In the genomic region with DNA sequence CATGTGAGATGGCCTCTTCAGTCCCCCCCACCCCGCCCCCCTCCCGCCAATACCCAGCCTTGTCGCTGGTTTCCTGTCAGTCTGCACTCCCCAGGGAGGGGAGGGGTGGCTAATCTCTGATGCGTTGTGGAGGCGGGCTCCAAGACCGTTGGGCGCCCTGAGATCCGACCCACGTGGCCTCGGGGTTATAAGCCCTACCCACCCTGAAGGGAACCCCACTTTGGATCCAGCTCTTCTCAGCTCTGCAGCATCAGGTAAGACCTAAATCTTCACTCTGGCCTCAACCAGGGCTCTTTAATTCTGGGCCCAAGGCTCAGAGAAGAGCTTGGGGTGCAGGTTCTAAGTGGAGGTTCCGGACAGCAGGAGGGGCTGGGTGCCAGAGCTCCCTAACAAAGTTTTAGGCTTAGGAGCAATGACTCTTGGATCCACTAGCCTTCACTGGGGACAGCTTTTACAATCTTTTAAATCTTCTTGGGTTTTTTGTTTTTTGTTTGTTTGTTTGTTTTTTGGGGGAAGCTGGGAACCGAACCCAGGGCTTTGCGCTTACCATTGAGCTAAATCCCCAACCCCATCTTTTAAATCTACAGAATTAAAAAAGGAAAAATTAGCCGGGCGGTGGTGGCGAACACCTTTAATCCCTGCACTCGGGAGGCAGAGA, we compare ENCODE assay signal across 8 mouse cellular contexts. TPM values are rescaled to one million over a fixed set of nuclear protein-coding genes. Genes with fewer than 3 reads are reported as not detected.
DNase-seq lines count a peak whose midpoint lies in the region; ATAC-seq lines count a peak whose summit lies in the region.

No protein-coding gene starts in this region.

- H3K27me3 ChIP-seq in liver, embryonic 11.5 days (replicated peaks; ENCODE audit: control insufficient read depth, insufficient read depth, low read length) = peaks cover 9% of the 10 kb centered on the region

- peak overlapping the region; percentile 67 for H3K4me2 ChIP-seq in liver, embryonic 11.5 days

- 27% methylated on average over 17 of the region's 17 CpGs for whole genome bisulfite sequencing in liver, embryonic 11.5 days

- intact Hi-C loops in gastrocnemius, postnatal 14 days (cut with DNase I; ENCODE audit: low total_unique reads) = no loop called here

- H3K9me3 ChIP-seq in liver, embryonic 11.5 days (ENCODE audit: control insufficient read depth, low read length) = no peaks in the 10 kb centered on the region

- H3K36me3 ChIP-seq in liver, embryonic 11.5 days (ENCODE audit: control insufficient read depth, insufficient read depth, low read length) = peaks cover 10% of the 10 kb centered on the region; the same call in 1 of the 2 replicates

- H3K4me3 ChIP-seq in liver, embryonic 11.5 days (ENCODE audit: low read depth, low read length) = peak overlapping the region; percentile 90

- peak overlapping the region; percentile 100 for H3K27ac ChIP-seq in liver, embryonic 11.5 days (ENCODE audit: low read depth, low read length)

- peaks cover 36% of the 10 kb centered on the region for H3K4me1 ChIP-seq in liver, embryonic 11.5 days (replicated peaks; ENCODE audit: control insufficient read depth, insufficient read depth, low read length)

- DNase-seq in frontal cortex, postnatal 14 days (ENCODE audit: low spot score in 2 of 2) = peak; percentile 37 to 58
- no peak for DNase-seq in frontal cortex, postnatal 36 days (ENCODE audit: low spot score in 2 of 2)
- peak; percentile 39 for DNase-seq in gastrocnemius, postnatal 14 days
- DNase-seq in liver, embryonic 11.5 days (ENCODE audit: low spot score) = peak; percentile 86
- no peak for DNase-seq in urinary bladder, postnatal 25 days (ENCODE audit: low spot score)
- DNase-seq in cerebellum, postnatal 14 days = no peak

- ATAC-seq in CD4-positive, CD25-positive, alpha-beta regulatory T cell, adult 4 months = peak; percentile 64
- ATAC-seq in liver, embryonic 11.5 days (replicated peaks; ENCODE audit: low FRiP score) = peak; percentile 70
- ATAC-seq in neutrophil, adult 5-6 weeks (ENCODE audit: extremely low read depth, insufficient number of reproducible peaks, low FRiP score, poor library complexity, severe bottlenecking) = peak; percentile 61

- peak overlapping the region; percentile 99 for H3K9ac ChIP-seq in liver, embryonic 11.5 days (ENCODE audit: low read depth, low read length)

RNA-seq across cellular contexts. Expression of a gene that starts 4.9 kb away (rescaled TPM):
- 1 to 10 TPM; 3.1 to 3.7 TPM for polyA plus RNA-seq in CD4-positive, CD25-positive, alpha-beta regulatory T cell, adult 4 months (2017; shearing (Covaris generic))
- total RNA-seq in gastrocnemius, postnatal 14 days (2021) = under 1 TPM; 0.04 TPM
- 7.7 and 9.3 TPM in 2 replicates for polyA plus RNA-seq in liver, embryonic 11.5 days (2014; fragmentation: Nextera tagmentation; extraction: Ambion mirVana)
- 21.4 and 22.2 TPM in 2 replicates for total RNA-seq in neutrophil, adult 5-6 weeks (2017)

RNA-seq across cellular contexts. Expression of a gene that starts 18.1 kb away (rescaled TPM):
- polyA plus RNA-seq in CD4-positive, CD25-positive, alpha-beta regulatory T cell, adult 4 months (2017; shearing (Covaris generic)) = 100 to 1,000 TPM; 346 to 405 TPM
- total RNA-seq in gastrocnemius, postnatal 14 days (2021) = 10 to 100 TPM; 30.8 to 36.4 TPM
- 233 and 240 TPM in 2 replicates for polyA plus RNA-seq in liver, embryonic 11.5 days (2014; fragmentation: Nextera tagmentation; extraction: Ambion mirVana)
- 181 and 183 TPM in 2 replicates for total RNA-seq in neutrophil, adult 5-6 weeks (2017)

RNA-seq across cellular contexts. Expression of a gene that starts 37.9 kb away (rescaled TPM):
- not detected for polyA plus RNA-seq in CD4-positive, CD25-positive, alpha-beta regulatory T cell, adult 4 months (2017; shearing (Covaris generic))
- total RNA-seq in gastrocnemius, postnatal 14 days (2021) = not detected
- polyA plus RNA-seq in liver, embryonic 11.5 days (2014; fragmentation: Nextera tagmentation; extraction: Ambion mirVana) = 190 and 206 TPM in 2 replicates
- 0.98 TPM in 1 of 2 replicates, not detected in the other for total RNA-seq in neutrophil, adult 5-6 weeks (2017)

Comparison
In these comparisons a context has a peak if more than half of its experiments do, and no peak if none do; other contexts are left out.
1. DNase-seq: peak in frontal cortex, postnatal 14 days (2 of 2), gastrocnemius, postnatal 14 days (single experiment) and liver, embryonic 11.5 days (single experiment); none in frontal cortex, postnatal 36 days (0 of 2), urinary bladder, postnatal 25 days (single experiment) and cerebellum, postnatal 14 days (0 of 2).
2. RNA of a gene that starts 4.9 kb away (total RNA-seq): 21.4 to 22.2 TPM in neutrophil, adult 5-6 weeks; 0.04 TPM in gastrocnemius, postnatal 14 days; every median in the first group is over 10 times any median in the second.
3. Peak in every context shown above with its lines, with median percentiles within 50 percentile points of each other: ATAC-seq.